Mouse (Mus musculus) gastrocnemius, adult 2 months (tissue): ENCODE measurements around the gene Tmem253. TPM values are rescaled to one million over a fixed set of nuclear protein-coding genes. Genes with fewer than 3 reads are reported as not detected.
"Not testable (repeated sequence)": the region's sequence is repeated elsewhere in the genome, so short reads cannot be mapped to it uniquely, and the experiment has no call there.

Experiments
- DNase-seq: peaks from one replicate; pipeline ENCODE4 v3.0.0; 2022
- H3K27ac ChIP-seq: fragments of 200-600 bp; 2 replicates; pipeline ENCODE4 v1.8.1; 2022; ENCODE audit warnings: mild to moderate bottlenecking
- H3K4me3 ChIP-seq: fragments of 200-600 bp; 2 replicates; pipeline ENCODE4 v1.8.1; 2022; ENCODE audit warnings: mild to moderate bottlenecking, moderate library complexity
- CTCF ChIP-seq: fragments of 200-600 bp; IDR thresholded peaks from 2 replicates; pipeline ENCODE4 v1.8.1; 2022; ENCODE audit warnings: antibody characterized with exemption, mild to moderate bottlenecking, moderate library complexity
- intact Hi-C: fragments of 180-260 bp; cut with DNase I; formaldehyde crosslinking; loops from one replicate; pipeline ENCODE4 v1.15.1; 2025
- total RNA-seq, 2 experiments: library from RNA; stranded (reverse); gene quantifications; 2 replicates each; pipeline ENCODE4 v1.2.3; 2021

The Tmem253 gene
- total RNA-seq, 2 experiments from 2014 or later = 0.46 to 2.6 TPM

- intact Hi-C loops = no loop called here
Observed at GRCm38 (mm10) chr14:52019051-52019589, 3.7 kb downstream of the Tmem253 start.

GRCm38 (mm10) chr14:52019590-52020340, 4.3 kb downstream of the Tmem253 start:
- Histone ChIP-seq H3K4me3 (peak overlapping the region; percentile 91), H3K27ac (peak overlapping the region; percentile 96)
- TF ChIP-seq CTCF = peak; percentile 56
- intact Hi-C loops = loop anchor here (5.0 kb wide), 2 partner anchors 83 to 137 kb away; partner anchors contain the start of genes Hnrnpc and Mettl17
- peak; percentile 98 for DNase-seq

More at GRCm38 (mm10) chr14:52019051-52019589, 3.7 kb downstream of the Tmem253 start:
- H3K27ac ChIP-seq = peak overlapping the region; percentile 96
- DNase-seq = no peak
- H3K4me3 ChIP-seq = peak overlapping the region; percentile 91
- TF ChIP-seq CTCF = no peak

- H3K27ac ChIP-seq = peak within 1 kb of the TSS; percentile 96
- H3K4me3 ChIP-seq = peak within 1 kb of the TSS; percentile 91
- TF ChIP-seq CTCF = peak; percentile 77
- peak; percentile 83 for DNase-seq
- intact Hi-C loops = loop anchor here (5.0 kb wide), 2 partner anchors 82 to 138 kb away; partner anchors contain the start of genes Hnrnpc and Mettl17
Observed at GRCm38 (mm10) chr14:52020486-52021137, 5.2 kb downstream of the Tmem253 start, which contains the start of gene Zfp219. Zfp219 (minus strand) TSS chr14:52020733.

- TF ChIP-seq CTCF = no peak
- Histone ChIP-seq H3K4me3 (peak overlapping the region; percentile 91), H3K27ac (peak overlapping the region; percentile 96)
- intact Hi-C loops = loop anchor here (5.0 kb wide), 2 partner anchors 81 to 139 kb away; partner anchors contain the start of genes Hnrnpc and Mettl17
- DNase-seq = no peak
Observed at GRCm38 (mm10) chr14:52021138-52021529, 5.7 kb downstream of the Tmem253 start.

GRCm38 (mm10) chr14:52021568-52022212, 6.2 kb downstream of the Tmem253 start:
- no peak for TF ChIP-seq CTCF
- intact Hi-C loops = loop anchor here (5.0 kb wide), 2 partner anchors 81 to 139 kb away; partner anchors contain the start of genes Hnrnpc and Mettl17
- Histone ChIP-seq H3K27ac (peak overlapping the region; percentile 96), H3K4me3 (no peak overlapping the region)
- DNase-seq = no peak

GRCm38 (mm10) chr14:52022244-52022708, 6.8 kb downstream of the Tmem253 start:
- Histone ChIP-seq H3K4me3 (peak overlapping the region; percentile 71), H3K27ac (peak overlapping the region; percentile 91)
- DNase-seq = no peak
- intact Hi-C loops = loop anchor here (5.0 kb wide), 2 partner anchors 80 to 140 kb away; partner anchors contain the start of genes Hnrnpc and Mettl17
- TF ChIP-seq CTCF = no peak

GRCm38 (mm10) chr14:52022709-52023459, 7.4 kb downstream of the Tmem253 start:
- H3K27ac ChIP-seq = peak overlapping the region; percentile 91
- DNase-seq = peak; percentile 91
- H3K4me3 ChIP-seq = peak overlapping the region; percentile 71
- peak; percentile 83 for TF ChIP-seq CTCF
- intact Hi-C loops = loop anchor here (1.0 to 5.0 kb wide), 3 partner anchors 79 to 141 kb away; partner anchors contain the start of genes Hnrnpc and Mettl17

GRCm38 (mm10) chr14:52024133-52024532, 8.7 kb downstream of the Tmem253 start:
- intact Hi-C loops = loop anchor here (5.0 kb wide), 2 partner anchors 78 to 142 kb away; partner anchors contain the start of genes Hnrnpc and Mettl17
- TF ChIP-seq CTCF = no peak
- DNase-seq = no peak
- Histone ChIP-seq H3K27ac (no peak overlapping the region), H3K4me3 (no peak overlapping the region)

- no peak for DNase-seq
- no peak for TF ChIP-seq CTCF
- Histone ChIP-seq H3K4me3 (no peak overlapping the region), H3K27ac (no peak overlapping the region)
- intact Hi-C loops = no loop called here
Observed at GRCm38 (mm10) chr14:52026342-52026741, 10.9 kb downstream of the Tmem253 start.

GRCm38 (mm10) chr14:52035926-52036325, 20.5 kb downstream of the Tmem253 start:
- TF ChIP-seq CTCF = no peak
- Histone ChIP-seq H3K27ac (no peak overlapping the region), H3K4me3 (no peak overlapping the region)
- intact Hi-C loops = no loop called here
- no peak for DNase-seq

GRCm38 (mm10) chr14:52039332-52039731, 23.9 kb downstream of the Tmem253 start:
- no peak for DNase-seq
- intact Hi-C loops = no loop called here
- no peak for TF ChIP-seq CTCF
- Histone ChIP-seq H3K27ac (no peak overlapping the region), H3K4me3 (no peak overlapping the region)

- H3K4me3 ChIP-seq, intact Hi-C loops, DNase-seq: not testable (repeated sequence)
- peak within 1 kb of the TSS; percentile 57; the same call in 1 of the 2 replicates for H3K27ac ChIP-seq
Observed at GRCm38 (mm10) chr14:52042359-52042758, 26.9 kb downstream of the Tmem253 start, which contains the start of gene Olfr221. Olfr221 (minus strand) TSS chr14:52042459.
